Mouse (Mus musculus) layer of hippocampus, adult 11-12 months (tissue): ENCODE measurements around the gene Rbm8a2.
"Not testable (repeated sequence)": the region's sequence is repeated elsewhere in the genome, so short reads cannot be mapped to it uniquely, and the experiment has no call there.

Source experiments
- DNase-seq: peaks from one replicate; pipeline ENCODE4 v3.0.0; 2022; ENCODE audit warnings: low spot score

Rbm8a2 gene

DNA sequence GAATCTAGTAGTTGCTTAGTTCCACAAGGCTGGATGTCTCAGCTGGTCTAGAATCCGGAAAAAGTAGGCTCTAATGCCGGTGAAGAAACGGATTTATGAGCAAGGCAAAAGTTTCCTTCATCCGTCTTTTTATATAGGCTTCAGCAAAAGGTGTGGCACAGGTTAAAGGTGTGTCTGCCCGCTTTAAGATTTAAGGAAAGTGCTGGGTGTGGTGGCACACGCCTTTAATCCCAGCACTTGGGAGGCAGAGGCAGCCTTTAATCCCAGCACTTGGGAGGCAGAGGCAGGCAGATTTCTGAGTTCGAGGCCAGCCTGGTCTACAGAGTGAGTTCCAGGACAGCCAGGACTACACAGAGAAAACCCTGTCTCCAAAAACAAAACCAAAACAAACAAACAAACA is at the start of gene Rbm8a2:
Rbm8a2 (minus strand) TSS at position 101 of the 400 bp plus-strand sequence.
- DNase-seq: not testable (repeated sequence)

DNA sequence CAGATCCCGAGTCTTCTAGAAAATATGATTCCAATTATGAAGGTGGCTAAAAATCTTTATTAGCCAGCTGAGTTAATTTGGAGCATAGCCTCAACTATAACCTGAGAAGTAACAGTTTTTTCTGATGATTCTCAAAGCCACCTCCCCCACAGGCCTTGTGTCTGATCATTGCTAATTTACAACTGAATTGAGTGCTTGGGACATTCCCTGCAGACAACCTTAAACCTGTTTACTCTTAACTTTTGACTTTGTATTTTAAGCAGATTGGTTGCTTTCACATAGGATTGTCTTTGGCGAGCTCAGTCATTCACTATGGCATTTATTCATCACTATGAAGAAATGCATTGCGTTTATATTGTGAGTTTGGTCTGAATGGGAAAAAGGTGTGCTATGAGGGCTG is 49.5 kb upstream of the Rbm8a2 start:
- no peak for DNase-seq

- DNase-seq: no peak
These were observed 45.6 kb upstream of the Rbm8a2 start for GRCm38 (mm10) chr1:176024501-176024900.

GRCm38 (mm10) chr1:176018523-176018922 is 39.6 kb upstream of the Rbm8a2 start:
- DNase-seq: no peak

DNA sequence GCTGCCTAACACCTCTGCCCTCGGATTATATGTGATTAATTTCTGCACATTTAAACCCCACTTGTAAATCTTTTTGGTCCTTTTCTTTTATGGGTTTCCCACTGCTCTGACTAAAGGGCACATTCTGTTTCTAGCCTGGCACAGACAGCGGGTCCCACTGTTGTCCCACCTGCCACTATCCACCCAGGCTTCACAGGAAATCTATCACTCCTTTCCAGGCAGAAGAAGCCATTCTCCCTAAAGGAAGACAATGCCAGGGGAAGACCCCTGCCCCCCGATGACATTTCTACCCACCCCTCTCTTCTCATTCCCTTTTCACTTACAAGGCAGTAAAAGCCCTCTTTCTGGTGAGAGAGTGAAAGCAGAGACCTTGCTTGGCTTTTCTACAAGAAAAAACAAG is 37.2 kb upstream of the Rbm8a2 start:
- DNase-seq: no peak

DNA sequence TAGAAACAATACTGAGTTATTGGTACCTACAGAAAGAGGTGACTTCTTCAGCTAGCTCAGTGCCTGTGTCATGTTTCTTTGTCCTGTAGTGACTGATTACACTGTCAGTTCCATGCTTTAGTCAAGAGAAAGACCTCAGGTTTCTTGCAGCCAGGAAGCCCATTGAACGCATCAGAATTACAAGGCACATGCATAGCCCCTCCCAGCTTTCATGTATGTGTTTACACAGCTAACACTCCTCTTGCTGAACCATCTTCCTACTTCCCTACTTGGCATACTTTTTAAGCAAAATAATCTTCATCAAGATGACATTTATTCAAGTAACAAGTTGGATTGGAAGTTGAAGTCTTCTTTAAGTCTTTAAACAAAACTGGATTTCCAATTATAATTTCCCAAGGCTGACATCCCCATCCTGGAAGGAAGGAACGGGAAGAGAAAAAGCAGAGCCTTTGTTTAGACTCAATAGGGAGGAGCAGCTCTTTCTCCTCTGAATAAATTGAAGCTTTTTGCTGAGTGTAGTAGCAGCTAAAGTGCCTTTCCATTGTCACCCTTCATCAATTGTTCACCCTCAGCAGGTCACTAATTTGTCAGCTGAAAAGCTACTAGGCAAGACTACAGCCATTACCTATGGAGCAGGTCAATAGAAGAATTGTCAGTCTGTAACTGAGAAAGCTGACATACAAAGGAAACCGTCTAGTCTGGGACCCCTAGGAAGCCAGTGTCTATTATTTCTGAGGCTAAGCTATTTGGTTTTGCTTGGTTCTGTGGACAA is 34.8 kb upstream of the Rbm8a2 start:
- DNase-seq: no peak

- no peak for DNase-seq
These were observed 32.6 kb upstream of the Rbm8a2 start for GRCm38 (mm10) chr1:176011535-176011934.

DNA sequence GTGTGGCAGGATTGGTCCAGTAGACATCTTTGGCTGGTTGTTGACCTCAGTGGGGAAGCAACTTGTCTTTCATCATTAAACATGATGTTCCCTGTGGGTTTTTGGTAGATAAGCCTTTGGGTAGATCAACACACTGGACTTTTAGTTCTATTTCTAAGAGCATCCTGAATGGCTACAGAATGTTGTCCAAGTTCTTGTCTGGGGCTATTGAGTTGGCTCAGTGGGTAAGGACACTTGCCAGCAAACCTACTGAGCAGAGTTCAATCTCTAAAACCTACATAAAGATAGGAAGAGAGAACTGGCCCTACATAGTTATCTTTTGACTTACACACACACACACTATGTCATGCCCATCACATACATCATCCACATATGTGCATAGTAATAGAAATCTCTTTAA is 32.2 kb upstream of the Rbm8a2 start:
- no peak for DNase-seq

GRCm38 (mm10) chr1:176008411-176008810 is 29.5 kb upstream of the Rbm8a2 start:
- DNase-seq: no peak

GRCm38 (mm10) chr1:176000599-176000998 is 21.7 kb upstream of the Rbm8a2 start:
- DNase-seq: no peak

- DNase-seq: no peak
These were observed 18.2 kb upstream of the Rbm8a2 start for GRCm38 (mm10) chr1:175997076-175997651.

GRCm38 (mm10) chr1:175988912-175989311 is 10.0 kb upstream of the Rbm8a2 start:
- no peak for DNase-seq

DNA sequence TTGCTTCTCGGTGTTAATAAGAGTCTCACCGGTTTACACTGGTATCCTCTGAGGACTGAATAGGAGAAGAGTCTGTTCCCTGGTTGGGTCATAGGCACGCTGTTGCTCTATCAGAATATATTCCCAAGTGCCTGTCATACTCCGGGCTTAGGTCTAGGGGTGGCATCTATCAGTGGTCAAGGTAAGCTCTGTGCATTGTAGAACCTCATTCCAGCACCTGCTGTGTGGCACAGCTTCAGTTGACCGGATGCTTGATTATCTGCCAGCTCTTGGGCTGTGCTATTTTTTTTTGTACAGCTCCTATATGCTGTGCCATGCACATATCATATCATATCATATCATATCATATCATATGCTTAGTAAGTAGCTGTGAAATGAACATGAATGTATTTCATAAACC is 9.5 kb upstream of the Rbm8a2 start:
- DNase-seq: no peak

GRCm38 (mm10) chr1:175970710-175971109 is 8.2 kb downstream of the Rbm8a2 start:
- DNase-seq: no peak

- no peak for DNase-seq
These were observed 11.7 kb downstream of the Rbm8a2 start for GRCm38 (mm10) chr1:175967004-175967745.

- no peak for DNase-seq
These were observed 17.1 kb downstream of the Rbm8a2 start for GRCm38 (mm10) chr1:175961786-175962185.

DNA sequence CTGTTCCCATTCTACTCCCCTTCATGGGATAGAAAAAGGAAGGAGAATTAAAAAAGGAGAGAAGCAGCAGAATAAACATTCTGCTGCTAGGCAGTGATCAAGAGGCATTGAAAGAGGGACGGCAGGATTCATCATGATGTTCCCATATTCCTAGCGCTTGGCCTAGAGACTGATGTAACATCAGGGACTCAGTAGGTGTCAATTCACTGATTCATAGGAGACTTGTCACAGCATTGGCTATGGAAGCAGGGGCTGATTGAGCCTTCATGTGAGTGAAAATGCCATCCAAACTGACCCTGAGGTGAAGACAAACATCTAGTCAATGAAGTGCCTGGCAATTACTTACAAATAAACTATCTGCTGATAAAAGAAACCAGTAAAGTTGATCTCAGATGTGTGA is 28.1 kb downstream of the Rbm8a2 start:
- no peak for DNase-seq

DNA sequence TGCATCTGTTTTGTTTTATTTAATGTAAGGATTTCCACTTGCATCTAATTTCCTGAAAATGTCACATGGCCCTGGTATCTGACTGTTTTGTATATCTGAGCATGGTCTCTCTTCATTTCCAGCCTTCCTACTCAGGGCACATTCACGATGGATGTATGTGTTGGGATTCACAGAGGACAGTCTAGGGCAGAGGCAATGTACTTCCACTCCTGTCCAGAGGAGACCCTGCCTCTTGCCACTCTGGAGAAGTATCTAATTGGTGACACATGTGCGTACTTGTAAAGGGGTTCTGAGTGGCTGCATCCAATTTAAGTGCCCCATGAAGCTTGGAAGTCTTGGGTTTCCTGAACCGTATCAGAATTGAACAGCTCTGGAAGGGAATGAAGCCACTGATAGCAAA is 28.5 kb downstream of the Rbm8a2 start:
- no peak for DNase-seq

- no peak for DNase-seq
These were observed 32.1 kb downstream of the Rbm8a2 start for GRCm38 (mm10) chr1:175946718-175947315.

- DNase-seq: no peak
These were observed 35.7 kb downstream of the Rbm8a2 start for GRCm38 (mm10) chr1:175943168-175943567.

DNA sequence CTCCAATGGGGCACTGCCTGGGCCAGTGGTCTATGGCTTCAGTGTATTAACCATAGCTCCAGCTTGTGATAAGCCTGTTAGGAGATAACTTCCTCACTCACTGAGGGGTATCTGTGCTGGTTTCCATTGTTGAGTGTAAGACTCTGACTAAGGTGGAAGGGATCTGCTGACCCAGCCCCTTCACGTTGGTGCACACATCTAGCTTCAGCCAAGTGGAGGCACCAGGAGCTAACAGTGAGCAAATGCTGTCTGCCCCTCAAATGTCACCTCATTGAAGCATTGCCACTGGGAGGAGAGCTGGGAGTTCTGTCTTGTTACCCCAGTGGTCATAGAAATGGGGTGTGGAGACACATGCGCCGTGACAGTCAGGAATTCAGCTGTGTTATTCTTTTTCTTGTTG is 40.2 kb downstream of the Rbm8a2 start:
- DNase-seq: no peak

DNA sequence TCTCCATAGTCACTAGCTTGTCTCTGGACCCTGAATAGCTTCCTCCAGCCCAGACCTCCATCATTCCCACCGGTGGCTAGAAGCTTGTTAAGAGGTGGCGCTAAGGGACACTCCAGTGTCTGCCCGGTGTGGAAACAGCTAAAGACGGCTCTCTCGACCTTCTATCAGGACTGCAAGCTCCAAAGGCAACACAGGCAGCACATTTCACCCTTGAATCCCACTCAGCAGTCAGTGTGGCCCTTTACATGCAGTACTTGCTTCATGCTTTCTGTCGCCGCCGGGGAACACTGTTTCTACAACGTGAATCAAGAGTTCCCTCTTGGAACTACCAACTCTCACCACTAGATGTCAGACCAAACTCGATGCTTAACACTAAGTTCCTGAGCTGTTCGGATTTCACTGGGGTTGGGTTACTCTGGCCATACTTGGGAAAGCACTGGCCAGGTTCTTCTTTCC is 42.6 kb downstream of the Rbm8a2 start:
- DNase-seq: peak; percentile 84

- no peak for DNase-seq
These were observed 47.5 kb downstream of the Rbm8a2 start for GRCm38 (mm10) chr1:175931391-175931790.
